Mouse (Mus musculus) forebrain, embryonic 12.5 days (tissue): ENCODE measurements around the gene Zfp960. TPM values are rescaled to one million over a fixed set of nuclear protein-coding genes. Genes with fewer than 3 reads are reported as not detected.
"Not testable (repeated sequence)": the region's sequence is repeated elsewhere in the genome, so short reads cannot be mapped to it uniquely, and the experiment has no call there.

Source experiments
- ATAC-seq: fragments of 200-750 bp; cut with Nextera tagmentation; 2 replicates; pipeline ENCODE4 v1.8.0; 2017; ENCODE audit warnings: moderate TSS enrichment; ENCODE audit not compliant: low FRiP score
- H3K27ac ChIP-seq: fragments of 300-500 bp; sonication (generic); 2 replicates; pipeline ENCODE4 v1.5.1; 2016; ENCODE audit warnings: mild to moderate bottlenecking
- H3K27me3 ChIP-seq: fragments of 300-500 bp; sonication (generic); 2 replicates; pipeline ENCODE4 v1.6.1; 2016; ENCODE audit warnings: mild to moderate bottlenecking
- H3K36me3 ChIP-seq: fragments of 300-500 bp; sonication (generic); replicated peaks from 2 replicates; pipeline ENCODE4 v1.6.1; 2016; ENCODE audit warnings: mild to moderate bottlenecking
- H3K4me1 ChIP-seq: fragments of 300-500 bp; sonication (generic); 2 replicates; pipeline ENCODE4 v1.6.1; 2016
- H3K4me2 ChIP-seq: fragments of 300-500 bp; sonication (generic); 2 replicates; pipeline ENCODE4 v1.6.1; 2016; ENCODE audit warnings: mild to moderate bottlenecking, moderate library complexity
- H3K4me3 ChIP-seq: fragments of 300-500 bp; sonication (generic); replicated peaks from 2 replicates; pipeline ENCODE4 v1.5.1; 2016; ENCODE audit warnings: mild to moderate bottlenecking
- H3K9ac ChIP-seq: fragments of 300-500 bp; sonication (generic); 2 replicates; pipeline ENCODE4 v1.6.1; 2016; ENCODE audit warnings: mild to moderate bottlenecking
- H3K9me3 ChIP-seq: fragments of 300-500 bp; sonication (generic); 2 replicates; pipeline ENCODE4 v1.6.1; 2016
- WGBS: fragments of 180-500 bp; shearing (Covaris S2); methylation state at CpG from one replicate; pipeline ENCODE4 v1.1.7; 2016; 5-methylcytosine and 5-hydroxymethylcytosine counted together
- polyA plus RNA-seq: library from polyadenylated mRNA; unstranded; fragments of >200 nt; fragmentation: Nextera tagmentation; extraction: Ambion mirVana; gene quantifications from 2 replicates; pipeline ENCODE4 v1.2.1, GENCODE M21; 2016

Zfp960 gene
- 3.5 and 3.7 TPM in 2 replicates for polyA plus RNA-seq

GRCm38 (mm10) chr17:17063628-17064494, at the start of gene Zfp960:
Gene Zfp960 (plus strand): TSS chr17:17064113.
- H3K4me1 ChIP-seq, H3K9me3 ChIP-seq, H3K27me3 ChIP-seq, H3K36me3 ChIP-seq: not testable (repeated sequence)
- Histone ChIP-seq H3K4me3 (peak within 1 kb of the TSS; percentile 50), H3K27ac (peak within 1 kb of the TSS; percentile 38; the same call in 1 of the 2 replicates), H3K4me2 (peak within 1 kb of the TSS; percentile 54), H3K9ac (peak within 1 kb of the TSS; percentile 50)
- under 1% methylated on average over 21 of the region's 21 CpGs for WGBS
- ATAC-seq, result peak; percentile 100

- H3K36me3 ChIP-seq, H3K27me3 ChIP-seq, H3K9ac ChIP-seq, H3K4me2 ChIP-seq, H3K4me3 ChIP-seq, H3K4me1 ChIP-seq, H3K27ac ChIP-seq, ATAC-seq: not testable (repeated sequence)
- H3K9me3 ChIP-seq, result peaks cover 23% of the 10 kb centered on the region
- WGBS, result 92% methylated on average over 2 of the region's 2 CpGs
These were observed 45.8 kb upstream of the Zfp960 start for GRCm38 (mm10) chr17:17018071-17018470.

GRCm38 (mm10) chr17:17059566-17059965, 4.3 kb upstream of the Zfp960 start:
- H3K9me3 ChIP-seq, ATAC-seq: not testable (repeated sequence)
- WGBS, result 79% methylated on average over 1 of the region's 1 CpGs

GRCm38 (mm10) chr17:17120830-17121502, 57.1 kb downstream of the Zfp960 start, which contains the start of gene Zfp97:
Gene Zfp97 (plus strand): TSS chr17:17121415.
- no CpG with 5 or more reads among the region's 8 CpGs for whole genome bisulfite sequencing
- not testable (repeated sequence) for H3K27me3 ChIP-seq, H3K4me1 ChIP-seq, H3K4me2 ChIP-seq, H3K27ac ChIP-seq, H3K36me3 ChIP-seq, H3K4me3 ChIP-seq, H3K9ac ChIP-seq, H3K9me3 ChIP-seq
- peak; percentile 98 for ATAC-seq

More at GRCm38 (mm10) chr17:17059566-17059965, 4.3 kb upstream of the Zfp960 start:
- H3K27me3 ChIP-seq, H3K27ac ChIP-seq, H3K4me1 ChIP-seq, H3K36me3 ChIP-seq, H3K4me2 ChIP-seq, H3K9ac ChIP-seq, H3K4me3 ChIP-seq: not testable (repeated sequence)

Other genes starting within 250 kb of the Zfp960 start
- 2.7 and 3.3 TPM in 2 replicates for gene Zfp97, start 57.3 kb downstream of the Zfp960 start, polyA plus RNA-seq